Mouse (Mus musculus) right cerebral cortex, postnatal 4 days (tissue): ENCODE measurements around the gene Nktr.

ENCODE experiments used
- DNase-seq: peaks from one replicate; pipeline ENCODE4 v3.0.0-alpha.2; 2022

Gene Nktr

GRCm38 (mm10) chr9:121762248-121762647 is 43.3 kb downstream of the Nktr start:
- no peak for DNase-seq

GRCm38 (mm10) chr9:121762761-121763160 is 43.8 kb downstream of the Nktr start:
- no peak for DNase-seq

DNA sequence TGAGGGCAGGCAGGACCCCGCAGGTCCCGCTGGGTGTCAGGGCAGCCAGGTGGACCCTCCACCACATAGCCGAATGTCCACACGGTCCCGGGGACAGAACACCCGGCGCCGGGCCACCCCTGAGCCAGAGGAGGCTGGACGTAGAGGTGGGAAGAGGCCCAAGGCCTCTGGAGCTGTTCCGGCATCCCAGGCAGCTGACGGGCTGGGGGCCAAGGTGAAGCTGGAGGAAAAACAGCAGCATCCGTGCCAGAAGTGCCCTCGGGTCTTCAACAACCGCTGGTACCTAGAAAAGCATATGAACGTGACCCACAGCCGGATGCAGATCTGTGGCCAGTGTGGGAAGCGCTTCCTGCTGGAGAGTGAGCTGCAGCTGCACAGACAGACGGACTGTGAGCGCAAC is 44.7 kb downstream of the Nktr start:
- DNase-seq = no peak

DNA sequence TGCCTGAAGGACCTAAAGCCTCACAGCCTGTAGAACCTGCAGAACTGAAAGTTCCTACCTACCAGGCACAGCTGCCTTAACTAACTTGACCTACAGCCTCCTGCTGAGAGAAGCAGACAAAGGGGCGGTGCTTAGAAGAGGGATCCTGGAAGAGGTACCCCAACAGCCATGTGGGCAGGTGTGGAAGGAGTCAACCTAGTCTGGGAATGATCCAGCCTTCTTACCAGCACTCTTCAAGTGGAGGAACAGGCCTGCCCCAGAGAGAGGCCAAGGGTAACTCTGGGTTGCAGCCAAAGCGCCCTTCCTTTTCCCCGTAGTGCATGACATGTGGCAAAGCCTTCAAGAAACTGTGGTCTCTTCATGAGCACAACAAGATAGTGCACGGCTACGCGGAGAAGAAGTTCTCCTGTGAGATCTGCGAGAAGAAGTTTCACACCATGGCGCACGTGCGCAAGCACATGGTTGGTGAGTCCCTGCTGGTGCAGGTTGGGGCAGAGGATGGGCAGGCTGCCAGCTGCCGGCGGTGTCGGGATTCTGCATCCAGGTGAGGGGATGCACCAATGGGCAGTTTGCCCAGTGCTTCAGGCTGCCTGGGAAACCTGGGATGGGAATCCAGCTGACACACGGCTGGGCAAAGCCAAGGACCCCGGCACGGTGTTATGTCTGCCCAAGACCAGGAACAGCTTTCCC is 46.3 kb downstream of the Nktr start:
- no peak for DNase-seq

GRCm38 (mm10) chr9:121772412-121772811 is 53.4 kb downstream of the Nktr start:
- DNase-seq = no peak

DNA sequence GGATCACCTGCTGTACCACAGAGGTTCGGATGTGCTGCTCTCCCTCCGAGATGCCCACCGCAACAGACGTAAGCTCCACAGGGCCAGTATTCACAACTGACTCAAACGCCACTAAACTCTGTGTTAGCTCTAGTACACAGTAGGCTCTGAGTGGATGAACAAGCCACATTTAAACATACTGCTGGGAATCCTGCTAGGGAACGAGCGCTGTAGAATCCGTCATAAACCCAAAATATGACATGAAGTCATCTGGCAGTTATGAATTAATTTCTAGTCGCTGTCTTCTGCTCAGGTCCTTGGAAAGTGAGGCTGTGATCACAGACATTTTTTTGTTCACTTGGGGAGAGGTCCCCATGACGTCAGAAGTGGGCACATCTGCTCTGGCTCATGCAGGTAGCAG is 57.0 kb downstream of the Nktr start:
- DNase-seq = no peak

- no peak for DNase-seq
Observed at GRCm38 (mm10) chr9:121776511-121776910, 57.5 kb downstream of the Nktr start.

DNA sequence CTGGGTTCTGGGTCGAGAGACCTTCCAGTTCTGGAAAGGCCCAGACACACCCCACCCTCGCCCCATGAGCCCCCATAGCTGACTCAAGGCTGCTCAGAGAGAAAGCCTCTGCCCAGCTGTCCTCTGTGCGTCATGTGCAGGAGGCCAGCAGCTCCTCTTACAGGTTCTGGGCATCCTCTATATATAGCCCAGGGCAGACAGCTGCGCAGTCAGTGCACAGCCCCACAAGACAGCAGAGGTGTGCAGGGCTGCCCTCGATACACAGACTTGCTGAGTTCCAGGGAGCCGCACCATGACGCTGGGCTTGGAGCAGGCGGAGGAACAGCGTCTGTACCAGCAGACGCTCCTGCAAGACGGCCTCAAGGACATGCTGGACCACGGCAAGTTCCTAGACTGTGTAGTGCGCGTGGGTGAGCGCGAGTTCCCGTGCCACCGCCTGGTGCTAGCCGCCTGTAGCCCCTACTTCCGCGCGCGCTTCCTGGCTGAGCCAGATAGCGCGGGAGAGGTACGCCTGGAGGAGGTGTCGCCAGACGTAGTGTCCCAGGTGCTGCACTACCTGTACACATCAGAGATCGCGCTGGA is 58.6 kb downstream of the Nktr start, which contains the start of gene Klhl40:
Gene Klhl40, plus strand, starts transcription at position 124 of the 582 bp plus-strand sequence.
- DNase-seq = no peak

DNA sequence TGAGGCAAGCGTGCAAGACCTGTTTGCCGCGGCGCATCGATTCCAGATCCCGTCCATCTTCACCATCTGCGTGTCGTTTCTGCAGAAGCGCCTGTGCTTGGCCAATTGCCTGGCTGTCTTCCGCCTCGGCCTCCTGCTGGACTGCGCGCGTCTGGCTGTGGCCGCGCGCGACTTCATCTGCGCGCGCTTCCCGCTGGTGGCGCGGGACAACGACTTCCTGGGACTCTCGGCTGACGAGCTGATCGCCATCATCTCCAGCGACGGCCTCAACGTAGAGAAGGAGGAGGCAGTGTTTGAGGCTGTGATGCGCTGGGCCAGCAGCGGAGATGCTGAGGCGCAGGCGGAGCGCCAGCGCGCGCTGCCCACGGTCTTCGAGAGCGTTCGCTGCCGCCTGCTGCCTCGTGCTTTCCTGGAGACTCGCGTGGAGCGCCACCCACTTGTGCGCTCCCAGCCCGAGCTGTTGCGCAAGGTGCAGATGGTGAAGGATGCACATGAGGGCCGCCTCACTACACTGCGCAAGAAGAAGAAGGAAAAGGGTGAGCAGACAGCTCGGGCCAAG is 59.2 kb downstream of the Nktr start:
- peak; percentile 69 for DNase-seq

DNA sequence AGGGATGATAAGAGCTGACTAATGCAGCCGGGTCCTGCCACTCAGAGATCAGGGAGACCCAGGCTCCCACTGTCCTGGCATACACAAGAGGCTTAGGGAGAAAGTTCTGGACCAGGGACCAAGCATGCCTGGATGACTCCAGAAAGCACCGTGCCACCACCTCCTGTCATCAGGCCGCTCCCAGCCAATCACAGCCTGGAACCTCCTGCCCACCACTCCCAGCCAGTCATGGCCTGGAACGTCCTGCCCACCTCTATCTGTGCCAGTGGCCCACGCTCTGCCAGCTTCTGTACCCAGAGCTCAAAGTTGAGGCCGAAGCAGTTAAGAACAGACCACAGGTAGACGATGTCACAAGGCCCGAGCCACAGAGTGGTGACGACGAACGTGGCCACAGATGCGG is 65.8 kb downstream of the Nktr start:
- DNase-seq = no peak

- no peak for DNase-seq
Observed at GRCm38 (mm10) chr9:121785261-121785660, 66.3 kb downstream of the Nktr start.

- DNase-seq = no peak
Observed at GRCm38 (mm10) chr9:121786359-121786758, 67.4 kb downstream of the Nktr start.

GRCm38 (mm10) chr9:121791206-121791605 is 72.2 kb downstream of the Nktr start:
- DNase-seq = peak; percentile 56

DNA sequence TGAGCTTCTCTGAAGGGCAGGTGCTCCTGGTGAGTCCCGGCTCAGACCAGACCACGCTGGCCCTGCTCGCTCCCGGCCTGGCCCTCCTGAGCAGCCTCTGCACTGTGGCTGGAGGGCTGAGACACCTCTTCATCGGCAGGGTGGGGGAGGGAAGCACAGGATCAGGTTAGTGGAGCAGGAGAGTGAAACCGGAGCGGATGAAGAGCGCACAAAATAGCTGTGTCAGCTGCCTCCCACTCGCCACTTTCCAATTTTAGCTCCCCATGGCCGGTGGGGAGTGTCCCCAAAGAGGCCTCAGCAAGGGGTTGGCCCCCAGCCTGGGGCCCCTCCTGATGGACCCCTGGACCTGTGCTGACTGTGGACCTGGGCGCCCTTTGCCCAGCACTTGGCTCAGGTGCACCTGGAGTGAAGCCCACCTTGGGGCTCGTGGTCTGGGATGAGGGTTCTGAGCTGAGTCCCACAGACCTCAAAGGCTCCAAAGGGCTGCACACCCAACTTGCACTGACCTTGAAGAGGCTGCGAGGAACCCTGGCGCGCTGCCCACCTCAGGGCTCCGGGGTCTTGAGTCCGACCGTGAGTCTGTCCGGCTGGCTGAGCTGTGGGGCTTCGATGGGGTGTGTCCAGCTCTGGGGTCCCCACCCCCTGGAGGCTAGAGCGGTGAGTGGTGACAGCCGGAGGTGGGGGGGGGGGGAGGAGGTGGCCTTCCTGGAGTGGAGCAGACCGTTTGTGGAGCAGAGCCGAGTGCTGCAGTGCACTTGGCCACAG is 73.0 kb downstream of the Nktr start, which contains the start of gene Hhatl:
Gene Hhatl, minus strand, starts transcription at position 751 of the 765 bp plus-strand sequence.
- no peak for DNase-seq

DNA sequence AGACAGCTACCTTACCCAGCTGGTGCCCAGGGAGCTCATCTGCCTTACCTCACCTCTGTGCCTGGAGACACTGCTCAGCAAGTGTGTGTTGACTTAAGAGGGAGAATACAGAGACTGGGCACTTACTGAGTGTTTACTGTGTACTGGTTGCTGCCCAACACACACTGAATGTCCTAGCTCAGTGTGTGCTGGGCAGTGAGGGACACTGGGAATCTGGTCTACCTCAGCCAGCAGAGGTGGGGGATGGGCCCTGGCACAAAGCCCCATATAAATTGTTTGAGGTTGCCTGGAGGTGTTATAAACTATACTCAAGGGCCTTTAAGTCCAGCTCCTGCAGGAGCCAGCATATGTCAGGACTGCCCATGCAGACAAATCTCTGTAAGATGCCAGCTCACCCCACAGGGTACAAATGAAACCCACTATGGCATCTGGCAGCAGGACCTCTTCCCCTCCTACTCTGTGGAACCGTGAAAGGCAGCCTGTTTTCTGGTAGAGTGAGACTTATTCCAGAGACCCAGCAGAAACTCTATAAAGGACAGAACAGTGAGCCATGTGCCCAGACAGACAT is 76.1 kb downstream of the Nktr start:
- no peak for DNase-seq

DNA sequence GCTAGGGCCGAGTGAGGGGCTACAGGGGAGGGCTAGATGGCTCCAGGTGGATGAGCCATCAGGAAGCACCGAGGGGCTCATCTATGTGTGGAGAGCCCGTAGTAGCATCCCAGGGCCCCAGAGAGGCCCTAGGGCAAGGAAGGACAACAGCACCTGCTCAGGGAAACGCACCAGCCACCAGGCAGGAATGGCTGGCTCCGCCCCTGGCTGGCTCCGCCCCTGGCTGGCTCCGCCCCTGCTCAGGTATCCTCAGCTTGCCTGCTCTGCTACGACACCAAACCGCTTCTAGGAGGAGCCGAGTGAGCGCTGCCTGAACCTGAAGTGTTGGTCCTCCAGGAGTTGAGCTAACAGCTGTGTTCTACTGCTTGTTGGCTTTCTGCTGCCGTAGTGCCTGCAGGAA is 78.8 kb downstream of the Nktr start:
- DNase-seq = no peak

DNA sequence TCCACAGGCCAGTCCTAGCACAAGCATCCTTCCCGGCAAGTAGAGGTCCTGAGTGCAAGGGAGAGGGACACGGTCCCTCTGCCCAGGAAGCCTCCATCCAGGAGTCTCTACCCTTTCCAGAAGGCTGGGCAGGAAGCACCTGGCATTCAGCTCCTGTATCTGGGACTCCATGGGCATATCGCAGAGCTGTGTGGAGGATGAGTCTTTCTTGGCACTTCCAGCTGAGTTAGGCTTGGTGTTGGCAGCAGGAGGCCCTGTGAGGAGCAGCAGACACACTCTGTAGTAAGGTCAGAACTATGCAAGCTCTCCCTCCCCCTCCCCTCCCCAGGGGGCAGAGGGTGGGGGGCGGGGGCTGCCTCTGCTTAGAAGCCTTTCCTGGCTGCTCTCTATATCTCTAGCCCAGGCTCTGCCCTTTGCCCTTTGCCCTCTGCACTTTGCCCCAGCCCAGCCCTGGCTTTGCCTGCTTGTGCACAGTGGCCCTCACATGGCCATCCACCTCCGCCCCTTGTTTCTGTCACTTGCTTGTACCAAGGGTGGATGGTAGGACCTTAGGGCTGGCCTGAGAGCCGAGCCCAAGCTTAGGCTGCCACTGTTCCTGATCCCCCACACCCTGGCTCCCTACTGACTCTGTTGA is 80.0 kb downstream of the Nktr start:
- no peak for DNase-seq

GRCm38 (mm10) chr9:121802747-121803146 is 83.8 kb downstream of the Nktr start:
- DNase-seq = no peak
